Mouse (Mus musculus): ENCODE measurements around the gene Map3k13. TPM values are rescaled to one million over a fixed set of nuclear protein-coding genes. Genes with fewer than 3 reads are reported as not detected.

Map3k13 gene
- polyA plus RNA-seq, 1 experiment from 2014 or later = 0.50 TPM

- H3K4me3 ChIP-seq (ENCODE audit: low read depth, low read length) = no peak overlapping the region
- H3K9ac ChIP-seq (ENCODE audit: low read length) = no peak overlapping the region
- H3K36me3 ChIP-seq (ENCODE audit: control insufficient read depth, insufficient read depth, low read length) = no peaks in the 10 kb centered on the region
- WGBS = 63% methylated on average over 7 of the region's 7 CpGs
- H3K4me1 ChIP-seq (replicated peaks; ENCODE audit: control insufficient read depth, insufficient read depth) = no peaks in the 10 kb centered on the region
- ATAC-seq (ENCODE audit: low FRiP score, low TSS enrichment) (no peak), DNase-seq (ENCODE audit: low spot score) (no peak)
- H3K27ac ChIP-seq (replicated peaks) = no peak overlapping the region
- no peaks in the 10 kb centered on the region for H3K9me3 ChIP-seq (ENCODE audit: control insufficient read depth, low read length)
- no peaks in the 10 kb centered on the region for H3K27me3 ChIP-seq (ENCODE audit: control insufficient read depth, insufficient read depth, low read length)
- no peak for TF ChIP-seq CTCF (IDR thresholded peaks at IDR 0.05; ENCODE audit: low read depth)
- no peak for TF ChIP-seq EP300 (optimal IDR thresholded peaks at IDR 0.05)
- H3K4me2 ChIP-seq (replicated peaks; ENCODE audit: low read depth) = no peak overlapping the region
Observed at GRCm38 (mm10) chr16:21881582-21882259, 87.6 kb downstream of the Map3k13 start.

GRCm38 (mm10) chr16:21887601-21888000 lies 93.5 kb downstream of the Map3k13 start:
- Histone ChIP-seq H3K27me3 (ENCODE audit: control insufficient read depth, insufficient read depth, low read length) (no peaks in the 10 kb centered on the region), H3K9me3 (ENCODE audit: control insufficient read depth, low read length) (no peaks in the 10 kb centered on the region), H3K4me1 (replicated peaks; ENCODE audit: control insufficient read depth, insufficient read depth) (no peaks in the 10 kb centered on the region), H3K4me2 (replicated peaks; ENCODE audit: low read depth) (no peak overlapping the region), H3K36me3 (ENCODE audit: control insufficient read depth, insufficient read depth, low read length) (no peaks in the 10 kb centered on the region), H3K9ac (ENCODE audit: low read length) (no peak overlapping the region), H3K27ac (replicated peaks) (no peak overlapping the region), H3K4me3 (ENCODE audit: low read depth, low read length) (no peak overlapping the region)
- 84% methylated on average over 2 of the region's 2 CpGs for WGBS
- DNase-seq (ENCODE audit: low spot score) = no peak
- TF ChIP-seq CTCF (IDR thresholded peaks at IDR 0.05; ENCODE audit: low read depth) (no peak), EP300 (optimal IDR thresholded peaks at IDR 0.05) (no peak)
- no peak for ATAC-seq (ENCODE audit: low FRiP score, low TSS enrichment)

- DNase-seq (ENCODE audit: low spot score) (no peak), ATAC-seq (ENCODE audit: low FRiP score, low TSS enrichment) (no peak)
- Histone ChIP-seq H3K4me2 (replicated peaks; ENCODE audit: low read depth) (no peak overlapping the region), H3K27me3 (ENCODE audit: control insufficient read depth, insufficient read depth, low read length) (no peaks in the 10 kb centered on the region), H3K4me3 (ENCODE audit: low read depth, low read length) (no peak overlapping the region), H3K9ac (ENCODE audit: low read length) (no peak overlapping the region), H3K27ac (replicated peaks) (no peak overlapping the region), H3K9me3 (ENCODE audit: control insufficient read depth, low read length) (no peaks in the 10 kb centered on the region), H3K36me3 (ENCODE audit: control insufficient read depth, insufficient read depth, low read length) (no peaks in the 10 kb centered on the region), H3K4me1 (replicated peaks; ENCODE audit: control insufficient read depth, insufficient read depth) (no peaks in the 10 kb centered on the region)
- TF ChIP-seq CTCF (IDR thresholded peaks at IDR 0.05; ENCODE audit: low read depth) (no peak), EP300 (optimal IDR thresholded peaks at IDR 0.05) (no peak)
- WGBS = 89% methylated on average over 6 of the region's 6 CpGs
Observed at GRCm38 (mm10) chr16:21893890-21894289, 99.7 kb downstream of the Map3k13 start.

GRCm38 (mm10) chr16:21901286-21901685 lies 107.1 kb downstream of the Map3k13 start:
- Histone ChIP-seq H3K9ac (ENCODE audit: low read length) (no peak overlapping the region), H3K36me3 (ENCODE audit: control insufficient read depth, insufficient read depth, low read length) (no peaks in the 10 kb centered on the region), H3K4me1 (replicated peaks; ENCODE audit: control insufficient read depth, insufficient read depth) (no peaks in the 10 kb centered on the region), H3K9me3 (ENCODE audit: control insufficient read depth, low read length) (no peaks in the 10 kb centered on the region), H3K4me3 (ENCODE audit: low read depth, low read length) (no peak overlapping the region), H3K27me3 (ENCODE audit: control insufficient read depth, insufficient read depth, low read length) (no peaks in the 10 kb centered on the region), H3K4me2 (replicated peaks; ENCODE audit: low read depth) (no peak overlapping the region), H3K27ac (replicated peaks) (no peak overlapping the region)
- TF ChIP-seq EP300 (optimal IDR thresholded peaks at IDR 0.05) (no peak), CTCF (IDR thresholded peaks at IDR 0.05; ENCODE audit: low read depth) (no peak)
- DNase-seq (ENCODE audit: low spot score) (no peak), ATAC-seq (ENCODE audit: low FRiP score, low TSS enrichment) (no peak)
- 68% methylated on average over 5 of the region's 5 CpGs for WGBS

GRCm38 (mm10) chr16:21904636-21905035 lies 110.5 kb downstream of the Map3k13 start:
- no peak overlapping the region for H3K27ac ChIP-seq (replicated peaks)
- 84% methylated on average over 10 of the region's 10 CpGs for WGBS
- H3K4me2 ChIP-seq (replicated peaks; ENCODE audit: low read depth) = no peak overlapping the region
- H3K9ac ChIP-seq (ENCODE audit: low read length) = no peak overlapping the region
- DNase-seq (ENCODE audit: low spot score) (no peak), ATAC-seq (ENCODE audit: low FRiP score, low TSS enrichment) (no peak)
- no peak for TF ChIP-seq EP300 (optimal IDR thresholded peaks at IDR 0.05)
- TF ChIP-seq CTCF (IDR thresholded peaks at IDR 0.05; ENCODE audit: low read depth) = no peak
- H3K36me3 ChIP-seq (ENCODE audit: control insufficient read depth, insufficient read depth, low read length) = no peaks in the 10 kb centered on the region
- H3K9me3 ChIP-seq (ENCODE audit: control insufficient read depth, low read length) = no peaks in the 10 kb centered on the region
- no peaks in the 10 kb centered on the region for H3K27me3 ChIP-seq (ENCODE audit: control insufficient read depth, insufficient read depth, low read length)
- H3K4me1 ChIP-seq (replicated peaks; ENCODE audit: control insufficient read depth, insufficient read depth) = no peaks in the 10 kb centered on the region
- no peak overlapping the region for H3K4me3 ChIP-seq (ENCODE audit: low read depth, low read length)

- no peak overlapping the region for H3K27ac ChIP-seq (replicated peaks)
- H3K4me1 ChIP-seq (replicated peaks; ENCODE audit: control insufficient read depth, insufficient read depth) = no peaks in the 10 kb centered on the region
- no peak overlapping the region for H3K4me2 ChIP-seq (replicated peaks; ENCODE audit: low read depth)
- ATAC-seq (ENCODE audit: low FRiP score, low TSS enrichment) (no peak), DNase-seq (ENCODE audit: low spot score) (no peak)
- H3K9me3 ChIP-seq (ENCODE audit: control insufficient read depth, low read length) = no peaks in the 10 kb centered on the region
- H3K9ac ChIP-seq (ENCODE audit: low read length) = no peak overlapping the region
- H3K4me3 ChIP-seq (ENCODE audit: low read depth, low read length) = no peak overlapping the region
- no peaks in the 10 kb centered on the region for H3K27me3 ChIP-seq (ENCODE audit: control insufficient read depth, insufficient read depth, low read length)
- no peak for TF ChIP-seq CTCF (IDR thresholded peaks at IDR 0.05; ENCODE audit: low read depth)
- TF ChIP-seq EP300 (optimal IDR thresholded peaks at IDR 0.05) = no peak
- WGBS = 88% methylated on average over 7 of the region's 7 CpGs
- no peaks in the 10 kb centered on the region for H3K36me3 ChIP-seq (ENCODE audit: control insufficient read depth, insufficient read depth, low read length)
Observed at GRCm38 (mm10) chr16:21905996-21906395, 111.8 kb downstream of the Map3k13 start.
